Mouse (Mus musculus) stomach, embryonic 16.5 days (tissue): ENCODE results near the gene Creb3l1. TPM values are rescaled to one million over a fixed set of nuclear protein-coding genes. Genes with fewer than 3 reads are reported as not detected.
A peak's percentile ranks its signal among the peaks of the same experiment; 100 is the strongest.

Experiments used
- ATAC-seq: fragments of 200-750 bp; cut with Nextera tagmentation; 2 replicates; pipeline ENCODE4 v1.8.0; 2017; ENCODE audit warnings: moderate number of reproducible peaks, moderate TSS enrichment; ENCODE audit not compliant: insufficient read depth, low FRiP score
- H3K27ac ChIP-seq: fragments of 300-500 bp; sonication (generic); 2 replicates; pipeline ENCODE4 v1.5.1; 2014; ENCODE audit warnings: low read length
- H3K27me3 ChIP-seq: fragments of 300-500 bp; sonication (generic); 2 replicates; pipeline ENCODE4 v1.6.1; 2014; ENCODE audit warnings: low read length, control low read depth, mixed read lengths; ENCODE audit not compliant: control insufficient read depth, insufficient read depth
- H3K36me3 ChIP-seq: fragments of 300-500 bp; sonication (generic); 2 replicates; pipeline ENCODE4 v1.6.1; 2014; ENCODE audit warnings: low read length; ENCODE audit not compliant: control insufficient read depth, insufficient read depth
- H3K4me1 ChIP-seq: fragments of 300-500 bp; sonication (generic); 2 replicates; pipeline ENCODE4 v1.6.1; 2014; ENCODE audit warnings: low read length, control low read depth, mixed read lengths; ENCODE audit not compliant: control insufficient read depth, insufficient read depth
- H3K4me2 ChIP-seq: fragments of 300-500 bp; sonication (generic); 2 replicates; pipeline ENCODE4 v1.6.1; 2014; ENCODE audit warnings: low read depth, low read length, mixed read lengths
- H3K4me3 ChIP-seq: fragments of 300-500 bp; sonication (generic); replicated peaks from 2 replicates; pipeline ENCODE4 v1.5.1; 2014; ENCODE audit warnings: mild to moderate bottlenecking, low read length
- H3K9ac ChIP-seq: fragments of 300-500 bp; sonication (generic); 2 replicates; pipeline ENCODE4 v1.6.1; 2014; ENCODE audit warnings: low read length
- H3K9me3 ChIP-seq: fragments of 300-500 bp; sonication (generic); replicated peaks from 2 replicates; pipeline ENCODE4 v1.6.1; 2016; ENCODE audit warnings: low read length, control low read depth; ENCODE audit not compliant: control insufficient read depth
- WGBS: fragments of 180-500 bp; shearing (Covaris S2); extraction: QIAGEN DNeasy Blood & Tissue Kit; methylation state at CpG from one replicate; pipeline ENCODE4 v1.1.7; 2014; 5-methylcytosine and 5-hydroxymethylcytosine counted together
- polyA plus RNA-seq: library from polyadenylated mRNA; unstranded; fragments of >200 nt; fragmentation: Nextera tagmentation; extraction: Ambion mirVana; gene quantifications from 2 replicates; pipeline ENCODE4 v1.2.1, GENCODE M21; 2015

The Creb3l1 gene
- polyA plus RNA-seq, 1 experiment from 2014 or later, result 21.7 TPM

- peak; percentile 55; the same call in 1 of the 2 replicates for ATAC-seq
- H3K4me2 ChIP-seq, result no peak overlapping the region
- H3K9me3 ChIP-seq, result no peaks in the 10 kb centered on the region
- no peak overlapping the region; the same call in 1 of the 2 replicates for H3K9ac ChIP-seq
- H3K4me1 ChIP-seq, result peaks cover 18% of the 10 kb centered on the region
- 0 out of 2 replicates have a peak, but pooled peaks cover 8% of the 10 kb centered on the region for H3K36me3 ChIP-seq
- peak overlapping the region; percentile 38; the same call in 1 of the 2 replicates for H3K27ac ChIP-seq
- 11% methylated on average over 2 of the region's 2 CpGs for WGBS
- no peak overlapping the region for H3K4me3 ChIP-seq
- peaks cover 25% of the 10 kb centered on the region for H3K27me3 ChIP-seq
Measured at GRCm38 (mm10) chr2:91978547-91978946, 45.8 kb downstream of the Creb3l1 start.

DNA sequence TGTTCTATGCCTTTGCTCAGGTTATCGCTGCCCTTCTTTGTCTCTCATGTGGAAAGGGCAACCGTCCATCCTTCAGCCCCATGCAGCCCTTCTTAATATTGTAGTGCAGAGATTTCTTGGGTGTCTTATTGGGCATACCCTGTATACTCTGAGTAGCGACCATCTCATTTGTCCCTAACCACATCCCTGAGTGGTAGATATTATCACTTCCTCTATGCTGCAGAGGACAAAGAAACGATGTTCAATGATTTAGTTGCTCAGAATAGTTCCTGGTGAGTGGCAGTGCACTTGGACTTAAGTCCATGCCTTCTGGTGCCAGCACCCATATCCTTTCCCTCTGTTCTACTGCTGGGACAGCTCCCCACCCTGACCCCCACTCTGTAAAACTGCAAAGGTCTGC lies 46.3 kb downstream of the Creb3l1 start:
- WGBS, result 70% methylated on average over 4 of the region's 4 CpGs
- ATAC-seq, result no peak
- Histone ChIP-seq H3K27me3 (peaks cover 25% of the 10 kb centered on the region), H3K36me3 (0 out of 2 replicates have a peak, but pooled peaks cover 8% of the 10 kb centered on the region), H3K4me3 (no peak overlapping the region), H3K4me1 (peaks cover 18% of the 10 kb centered on the region), H3K27ac (peak overlapping the region; percentile 38; the same call in 1 of the 2 replicates), H3K9ac (no peak overlapping the region; the same call in 1 of the 2 replicates), H3K4me2 (no peak overlapping the region), H3K9me3 (no peaks in the 10 kb centered on the region)

- Histone ChIP-seq H3K27ac (no peak within 1 kb of the TSS), H3K27me3 (peaks cover 25% of the 10 kb centered on the region), H3K9me3 (no peaks in the 10 kb centered on the region), H3K4me3 (peak within 1 kb of the TSS; percentile 45), H3K9ac (peak within 1 kb of the TSS; percentile 62), H3K4me1 (peaks cover 30% of the 10 kb centered on the region), H3K4me2 (peak within 1 kb of the TSS; percentile 70), H3K36me3 (no peaks in the 10 kb centered on the region)
- WGBS, result 3% methylated on average over 78 of the region's 79 CpGs
- ATAC-seq, result no peak
Measured at GRCm38 (mm10) chr2:91975581-91976541, 48.4 kb downstream of the Creb3l1 start, which contains the start of gene Dgkz. TSS of gene Dgkz (minus strand) at chr2:91975864.

DNA sequence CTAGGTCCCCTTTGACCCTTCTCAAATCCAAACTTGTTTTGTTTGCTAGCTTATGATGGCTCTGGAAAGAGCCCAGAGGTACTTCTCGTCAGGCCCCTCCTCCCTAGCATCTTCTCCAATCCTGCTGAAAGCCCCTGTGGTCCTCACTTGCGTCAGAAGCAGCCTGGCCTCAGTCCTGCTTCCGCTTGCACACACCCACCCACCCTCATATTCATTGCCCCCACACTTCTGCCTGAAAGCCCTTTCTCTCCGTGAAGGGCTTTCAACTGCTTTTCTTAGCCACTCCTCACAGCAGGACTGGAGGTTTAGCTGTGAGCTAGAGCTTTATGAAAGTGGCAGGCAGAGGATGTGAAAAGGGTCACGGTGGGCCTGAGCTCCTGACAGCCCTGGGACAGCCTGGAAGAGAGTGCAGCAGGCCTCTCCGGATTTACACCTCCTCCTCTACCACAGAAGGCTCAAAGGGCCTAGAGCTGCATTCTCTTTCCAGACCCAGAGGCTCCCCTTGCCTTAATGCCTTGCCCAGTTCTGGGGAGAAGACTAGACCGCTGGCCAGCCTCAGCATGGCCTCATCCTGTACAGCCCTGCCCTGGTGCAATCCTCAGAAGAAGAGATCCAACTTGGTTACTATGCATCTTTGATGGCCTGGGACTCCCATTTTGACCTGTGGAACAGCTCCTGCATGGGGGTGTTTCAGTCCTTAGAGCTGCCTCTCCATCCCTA lies 50.7 kb downstream of the Creb3l1 start:
- Histone ChIP-seq H3K9me3 (no peaks in the 10 kb centered on the region), H3K4me2 (no peak overlapping the region), H3K27me3 (peaks cover 25% of the 10 kb centered on the region), H3K4me3 (no peak overlapping the region), H3K27ac (no peak overlapping the region), H3K9ac (no peak overlapping the region), H3K4me1 (peaks cover 28% of the 10 kb centered on the region), H3K36me3 (no peaks in the 10 kb centered on the region)
- 59% methylated on average over 7 of the region's 7 CpGs for WGBS
- ATAC-seq, result no peak

DNA sequence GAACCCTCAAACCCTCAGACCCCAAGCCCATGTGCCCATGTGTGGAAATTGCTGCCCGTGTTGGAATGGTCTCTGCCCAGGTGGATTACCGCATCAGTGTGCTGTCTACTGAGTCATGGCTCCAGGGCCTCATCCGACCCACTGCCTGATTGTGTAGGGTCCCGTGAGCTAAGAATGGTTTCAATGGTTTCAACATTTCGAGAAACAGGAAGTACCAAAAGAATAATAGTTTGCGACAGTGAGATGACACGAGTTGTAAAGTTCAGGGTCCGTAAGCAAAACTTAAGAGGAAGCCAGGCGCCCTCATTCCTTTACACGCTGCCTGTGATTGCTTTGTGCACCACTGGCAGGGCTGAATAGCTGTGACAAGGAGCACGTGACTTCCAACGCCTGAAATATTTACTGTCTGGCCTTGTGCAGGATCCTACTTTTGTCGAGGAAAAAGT lies 52.2 kb downstream of the Creb3l1 start:
- H3K27me3 ChIP-seq, result peaks cover 25% of the 10 kb centered on the region
- H3K9ac ChIP-seq, result no peak overlapping the region
- peak overlapping the region; percentile 79 for H3K27ac ChIP-seq
- peak overlapping the region; percentile 33; the same call in 1 of the 2 replicates for H3K4me2 ChIP-seq
- H3K4me1 ChIP-seq, result peaks cover 23% of the 10 kb centered on the region
- peak; percentile 43; the same call in 1 of the 2 replicates for ATAC-seq
- H3K36me3 ChIP-seq, result no peaks in the 10 kb centered on the region
- 29% methylated on average over 13 of the region's 13 CpGs for WGBS
- no peaks in the 10 kb centered on the region for H3K9me3 ChIP-seq
- no peak overlapping the region for H3K4me3 ChIP-seq

GRCm38 (mm10) chr2:91971231-91972097 lies 52.8 kb downstream of the Creb3l1 start:
- H3K27ac ChIP-seq, result peak overlapping the region; percentile 79
- H3K36me3 ChIP-seq, result no peaks in the 10 kb centered on the region
- H3K27me3 ChIP-seq, result peaks cover 20% of the 10 kb centered on the region
- no peaks in the 10 kb centered on the region for H3K9me3 ChIP-seq
- 24% methylated on average over 21 of the region's 21 CpGs for WGBS
- 0 out of 2 replicates have a peak, but pooled peaks have one; percentile 12 for ATAC-seq
- H3K4me3 ChIP-seq, result no peak overlapping the region
- peak overlapping the region; percentile 40 for H3K9ac ChIP-seq
- peaks cover 23% of the 10 kb centered on the region for H3K4me1 ChIP-seq
- peak overlapping the region; percentile 33; the same call in 1 of the 2 replicates for H3K4me2 ChIP-seq

DNA sequence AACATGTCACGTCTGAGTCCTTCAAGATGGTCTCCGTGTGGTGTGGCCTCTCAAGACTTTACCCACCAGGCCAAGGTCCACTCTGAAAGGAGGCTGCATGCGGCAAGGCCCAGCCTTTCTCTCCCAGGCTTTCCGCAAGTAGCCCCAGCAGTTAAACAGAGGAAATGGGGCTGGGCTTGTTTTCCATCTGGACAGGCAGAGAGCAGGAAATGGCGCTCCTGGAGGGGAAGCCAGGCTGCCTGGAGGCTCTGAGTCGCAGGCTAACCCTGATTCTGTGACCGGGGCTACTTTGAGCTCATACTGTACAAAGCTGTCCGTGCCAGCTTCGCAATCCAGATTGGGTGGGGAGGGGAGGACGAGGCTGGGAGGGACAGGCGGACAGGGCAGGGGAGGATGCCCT lies 56.3 kb downstream of the Creb3l1 start:
- no peaks in the 10 kb centered on the region for H3K36me3 ChIP-seq
- H3K9ac ChIP-seq, result no peak overlapping the region
- H3K27me3 ChIP-seq, result no peaks in the 10 kb centered on the region
- peak overlapping the region; percentile 51 for H3K27ac ChIP-seq
- H3K4me2 ChIP-seq, result no peak overlapping the region
- peaks cover 13% of the 10 kb centered on the region for H3K4me1 ChIP-seq
- 54% methylated on average over 11 of the region's 11 CpGs for WGBS
- ATAC-seq, result no peak
- H3K9me3 ChIP-seq, result no peaks in the 10 kb centered on the region
- H3K4me3 ChIP-seq, result no peak overlapping the region

DNA sequence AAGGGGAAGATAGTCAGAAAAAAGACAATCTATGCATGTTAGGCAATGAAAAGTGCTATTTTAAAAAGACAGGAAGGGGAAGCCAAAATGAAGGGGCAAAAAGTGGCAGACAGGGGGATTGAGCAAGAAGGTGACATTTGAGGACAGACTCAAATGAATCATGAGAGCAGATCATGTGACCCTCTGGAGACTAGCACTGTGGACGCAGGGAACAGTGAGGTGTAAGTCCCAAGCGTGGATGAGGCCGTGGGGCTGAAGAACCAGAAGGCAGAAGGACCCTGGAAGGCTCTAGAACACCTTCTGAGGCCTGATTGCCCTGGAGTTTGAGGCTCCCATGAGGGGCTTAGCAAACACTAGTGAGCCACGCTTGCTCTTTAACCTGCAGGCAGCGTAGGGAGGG lies 57.9 kb downstream of the Creb3l1 start:
- no peaks in the 10 kb centered on the region for H3K9me3 ChIP-seq
- WGBS, result 85% methylated on average over 5 of the region's 5 CpGs
- peaks cover 22% of the 10 kb centered on the region for H3K4me1 ChIP-seq
- no peak for ATAC-seq
- H3K9ac ChIP-seq, result no peak overlapping the region
- no peaks in the 10 kb centered on the region for H3K27me3 ChIP-seq
- H3K27ac ChIP-seq, result no peak overlapping the region
- no peak overlapping the region for H3K4me2 ChIP-seq
- no peaks in the 10 kb centered on the region for H3K36me3 ChIP-seq
- H3K4me3 ChIP-seq, result no peak overlapping the region
